Mouse (Mus musculus) lung, postnatal 36 days (tissue): Measurements from ENCODE around the gene Gcn1l1.
"Not testable (repeated sequence)": the region's sequence is repeated elsewhere in the genome, so short reads cannot be mapped to it uniquely, and the experiment has no call there.

Experiments
- DNase-seq: peaks from one replicate; pipeline ENCODE4 v3.0.0; 2022; ENCODE audit warnings: mixed read lengths

The Gcn1l1 gene

DNA sequence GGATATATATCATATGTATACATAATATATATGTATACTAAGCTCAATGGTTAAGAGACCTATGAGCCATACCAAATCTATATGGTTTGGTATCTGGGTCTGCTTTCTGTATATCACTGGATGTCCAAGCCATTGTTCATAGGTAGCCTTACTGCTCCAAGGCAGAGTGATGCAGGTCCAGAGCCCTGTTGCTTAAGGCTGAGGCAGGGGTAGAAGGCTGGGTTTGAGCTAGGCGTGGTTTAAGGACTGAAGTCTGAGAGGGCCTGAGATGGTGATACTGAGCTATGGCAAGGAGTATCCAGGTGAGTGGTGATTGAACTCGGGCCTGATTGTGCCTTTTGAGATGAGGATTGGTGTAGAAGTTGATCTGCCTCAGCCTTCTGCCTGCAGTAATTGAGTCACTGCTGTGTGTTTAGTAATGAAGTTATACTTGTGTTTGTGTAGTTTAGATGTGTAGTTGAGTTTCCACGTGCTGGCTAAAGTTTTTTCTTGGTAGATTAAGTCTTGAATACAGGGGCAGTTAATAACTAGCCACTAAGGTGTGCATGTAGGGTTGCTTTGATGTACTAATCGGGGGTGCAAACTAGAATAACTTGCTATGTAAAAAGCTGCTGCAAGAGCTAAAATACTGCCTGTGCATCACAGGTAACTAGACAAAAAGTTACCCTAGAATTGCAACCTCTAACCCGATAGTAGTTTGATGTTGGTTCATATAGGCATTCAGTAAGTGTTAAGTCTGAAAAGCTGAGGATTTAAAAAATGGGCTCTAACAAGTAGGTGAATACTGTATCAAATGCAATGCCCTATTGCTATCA, 1.1 kb upstream of the Gcn1l1 start:
- DNase-seq = no peak

DNA sequence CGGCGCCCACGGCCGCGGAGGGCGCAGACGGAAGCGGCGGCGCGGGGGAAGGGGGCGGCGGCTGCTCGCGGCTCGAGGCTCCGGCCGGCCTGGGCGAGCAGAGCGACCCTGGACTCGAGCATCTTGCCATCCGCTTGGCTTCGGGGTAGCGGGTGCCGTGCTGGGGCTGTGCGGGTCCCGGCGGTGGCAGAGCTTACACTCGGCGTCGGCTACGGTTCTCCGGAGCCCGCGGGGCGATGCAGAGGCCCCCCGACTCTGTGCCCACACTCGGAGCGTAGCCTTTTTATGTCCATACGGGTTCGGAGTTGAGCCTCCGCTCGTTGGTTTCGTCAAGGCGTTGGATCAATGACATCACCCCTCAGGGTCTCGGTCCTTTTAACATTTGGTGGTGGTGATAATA, 349 bp downstream of the Gcn1l1 start:
- no peak for DNase-seq

DNA sequence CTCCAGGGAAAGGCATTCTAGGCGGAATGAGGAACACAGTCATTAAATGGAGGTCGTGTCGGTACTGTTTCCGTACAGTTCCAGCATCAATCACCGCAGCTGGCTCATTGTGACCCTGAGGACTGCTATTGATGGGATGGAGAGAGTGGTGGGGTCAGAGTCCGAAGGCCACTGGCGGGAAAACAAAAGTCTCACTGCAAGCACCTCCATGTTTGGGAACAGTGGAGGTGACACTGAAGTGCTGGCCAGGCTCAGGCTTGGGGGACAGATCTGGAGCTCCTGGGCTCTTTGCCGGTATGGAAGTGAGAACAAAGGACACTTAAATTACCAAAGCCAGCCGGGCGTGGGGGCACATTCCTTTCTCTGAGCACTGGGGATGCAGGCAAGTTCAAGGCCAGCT, 3.6 kb downstream of the Gcn1l1 start:
- no peak for DNase-seq

DNA sequence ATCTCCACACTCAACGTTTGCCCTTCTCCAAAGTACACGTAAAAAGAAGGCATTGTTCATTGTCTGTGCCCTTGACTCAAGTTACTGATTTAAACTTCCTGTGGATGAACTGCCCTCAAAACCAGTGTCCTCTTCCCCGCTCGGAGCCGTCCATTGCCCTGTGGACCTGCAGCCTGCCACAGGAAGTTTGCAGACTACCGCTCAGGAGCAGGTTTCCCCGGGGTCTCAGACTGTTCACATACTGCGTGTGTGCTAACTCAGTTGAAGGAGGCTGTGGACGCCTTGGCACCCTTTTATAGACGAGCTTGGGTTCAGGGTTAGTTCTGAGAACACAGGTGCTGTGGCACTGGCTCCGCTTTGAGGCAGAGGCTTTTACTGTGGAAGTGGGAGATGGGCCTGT, 4.3 kb downstream of the Gcn1l1 start:
- no peak for DNase-seq

DNA sequence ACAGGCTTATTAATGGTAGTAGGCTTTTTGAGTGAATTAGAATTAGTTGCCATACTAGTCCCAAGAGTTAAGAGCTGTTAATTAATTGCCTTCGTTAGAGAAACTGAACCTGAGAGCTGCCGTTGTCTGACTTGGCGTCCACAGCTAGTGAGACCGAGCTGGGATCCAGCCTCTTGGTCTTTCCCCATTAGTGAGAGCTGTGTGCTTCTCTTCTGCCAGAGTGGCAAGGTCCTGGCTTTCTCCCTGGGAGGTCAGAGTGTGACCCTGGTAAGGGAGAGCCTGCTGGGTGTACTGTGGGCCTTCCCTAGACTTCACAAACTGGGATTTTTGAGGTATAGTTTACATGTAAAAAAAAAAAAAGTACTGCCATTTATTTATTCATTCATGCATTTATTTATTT, 4.7 kb downstream of the Gcn1l1 start:
- no peak for DNase-seq

DNA sequence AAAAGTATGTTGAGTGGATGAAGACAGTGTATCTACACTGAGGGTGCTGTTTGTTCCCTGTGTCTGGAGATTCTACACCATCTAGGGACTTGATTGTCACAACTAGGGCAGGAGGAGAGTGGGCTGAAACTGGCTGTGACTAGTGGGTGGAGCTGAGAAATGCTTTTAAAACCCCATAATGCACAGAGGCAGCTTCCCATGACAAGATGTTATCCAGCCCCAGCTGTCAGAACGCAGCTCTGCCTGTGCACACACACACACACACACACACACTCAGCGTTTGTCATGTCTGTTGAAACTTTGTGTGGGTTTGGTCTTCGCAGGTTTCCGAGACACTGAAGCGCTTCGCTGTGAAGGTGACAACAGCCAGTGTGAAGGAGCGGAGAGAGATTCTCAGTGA, 6.0 kb downstream of the Gcn1l1 start:
- DNase-seq = no peak

DNA sequence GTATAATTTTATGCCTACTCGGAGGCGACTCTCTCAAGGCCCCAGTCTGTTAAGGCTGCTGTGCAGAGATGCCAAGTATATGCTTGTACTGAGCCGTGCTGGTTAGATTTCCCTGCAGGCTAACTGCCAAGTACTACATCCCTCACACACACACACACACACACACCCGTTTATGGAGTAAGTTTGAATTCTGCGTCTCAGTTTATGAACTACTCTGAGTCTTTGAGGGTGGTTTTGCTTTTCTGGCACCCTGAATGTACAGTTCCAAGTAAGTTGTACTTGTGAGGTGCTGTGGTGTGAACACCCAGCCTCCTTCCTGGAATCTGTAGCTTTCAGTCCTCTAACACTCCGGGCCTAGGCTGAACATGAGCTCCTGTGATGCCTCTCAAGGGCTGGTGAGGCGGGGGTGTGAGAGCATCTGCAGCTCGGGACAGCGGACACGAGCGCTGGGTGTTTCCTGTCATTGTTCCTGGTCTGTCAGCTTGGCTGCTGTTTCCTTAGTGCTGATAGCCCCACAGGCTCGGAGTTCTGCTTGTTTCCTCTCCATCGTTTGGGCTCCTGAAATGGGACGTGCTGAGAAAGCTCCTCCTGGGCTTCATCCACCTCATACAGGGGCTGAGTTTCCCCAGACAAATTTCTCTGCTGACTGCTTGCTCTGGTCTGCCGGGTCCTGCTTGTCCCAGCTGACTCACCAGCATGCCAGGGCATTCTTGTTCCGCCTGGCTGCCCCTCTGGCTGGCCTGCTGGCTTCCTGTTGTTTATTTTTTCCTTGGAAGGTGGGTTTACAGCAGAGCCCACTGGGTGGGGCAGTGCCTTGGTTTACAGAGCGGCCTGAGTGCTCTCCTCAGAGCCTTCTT, 7.9 kb downstream of the Gcn1l1 start:
- DNase-seq = peak; percentile 84

DNA sequence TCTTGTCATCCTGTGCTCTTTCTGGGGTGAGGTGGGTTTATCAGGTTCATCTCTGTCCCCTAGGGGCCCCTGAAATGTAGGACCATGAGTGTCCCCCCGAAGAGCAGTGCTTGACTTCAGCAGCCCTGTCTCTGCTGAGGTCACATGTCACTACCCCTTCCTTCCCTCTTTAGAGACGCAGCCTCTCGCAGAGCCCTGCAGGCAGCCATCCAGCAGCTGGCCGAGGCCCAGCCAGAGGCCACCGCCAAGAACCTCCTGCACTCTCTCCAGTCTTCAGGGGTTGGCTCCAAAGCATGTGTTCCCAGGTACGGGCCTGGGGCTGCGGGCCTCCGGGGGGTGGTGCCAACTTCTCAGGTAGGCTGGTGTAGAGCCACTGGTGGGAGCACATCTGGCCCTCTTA, 9.9 kb downstream of the Gcn1l1 start:
- peak; percentile 26 for DNase-seq

DNA sequence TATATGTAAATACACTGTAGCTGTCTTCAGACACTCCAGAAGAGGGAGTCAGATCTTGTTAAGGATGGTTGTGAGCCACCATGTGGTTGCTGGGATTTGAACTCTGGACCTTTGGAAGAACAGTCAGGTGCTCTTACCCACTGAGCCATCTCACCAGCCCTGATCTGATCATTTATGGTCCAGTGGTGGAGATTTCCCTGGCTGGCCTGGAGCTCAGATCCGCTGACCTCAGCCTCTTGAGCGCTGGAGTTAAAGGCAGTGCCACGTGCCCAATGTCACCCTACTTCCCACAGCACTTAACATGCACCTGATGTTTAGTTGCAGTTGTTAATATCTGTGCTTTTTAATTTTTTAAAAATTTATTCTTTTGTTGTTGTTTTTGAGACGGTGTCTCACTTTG, 12.6 kb downstream of the Gcn1l1 start:
- not testable (repeated sequence) for DNase-seq

DNA sequence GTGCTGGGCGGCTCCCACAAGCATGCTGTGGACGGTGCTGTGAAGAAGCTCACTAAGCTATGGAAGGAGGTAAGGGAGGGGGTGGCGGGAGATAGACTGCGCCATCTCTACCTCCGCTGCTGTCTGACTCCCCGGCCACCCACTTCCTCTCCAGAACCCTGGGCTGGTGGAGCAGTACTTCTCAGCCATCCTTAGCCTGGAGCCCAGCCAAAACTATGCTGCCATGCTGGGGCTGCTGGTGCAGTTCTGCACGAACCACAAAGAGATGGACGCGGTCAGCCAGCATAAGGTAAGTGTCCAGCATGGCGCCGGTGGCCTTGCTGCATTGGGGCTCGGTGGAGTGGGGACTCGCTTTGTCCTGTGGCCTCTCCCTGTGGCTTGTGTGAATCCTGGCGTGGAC, 13.9 kb downstream of the Gcn1l1 start:
- no peak for DNase-seq

DNA sequence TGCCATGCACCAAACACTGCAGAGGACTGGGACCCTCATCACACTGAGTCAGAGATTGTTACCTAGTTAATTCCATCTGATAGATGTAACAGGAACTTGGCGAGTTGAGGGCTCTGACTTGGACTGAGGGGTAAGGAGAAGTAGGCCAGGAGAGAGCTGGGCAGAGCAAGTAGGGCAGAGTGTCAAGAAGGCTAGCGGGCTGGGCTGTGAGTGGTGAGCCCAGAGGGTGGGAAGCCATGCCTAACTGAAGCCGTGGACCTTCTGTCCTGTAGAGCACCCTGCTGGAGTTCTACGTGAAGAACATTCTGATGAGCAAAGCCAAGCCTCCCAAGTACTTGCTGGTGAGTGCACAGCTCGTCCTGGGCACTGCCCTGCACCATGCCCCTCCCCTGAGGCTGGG, 14.3 kb downstream of the Gcn1l1 start:
- DNase-seq = no peak

DNA sequence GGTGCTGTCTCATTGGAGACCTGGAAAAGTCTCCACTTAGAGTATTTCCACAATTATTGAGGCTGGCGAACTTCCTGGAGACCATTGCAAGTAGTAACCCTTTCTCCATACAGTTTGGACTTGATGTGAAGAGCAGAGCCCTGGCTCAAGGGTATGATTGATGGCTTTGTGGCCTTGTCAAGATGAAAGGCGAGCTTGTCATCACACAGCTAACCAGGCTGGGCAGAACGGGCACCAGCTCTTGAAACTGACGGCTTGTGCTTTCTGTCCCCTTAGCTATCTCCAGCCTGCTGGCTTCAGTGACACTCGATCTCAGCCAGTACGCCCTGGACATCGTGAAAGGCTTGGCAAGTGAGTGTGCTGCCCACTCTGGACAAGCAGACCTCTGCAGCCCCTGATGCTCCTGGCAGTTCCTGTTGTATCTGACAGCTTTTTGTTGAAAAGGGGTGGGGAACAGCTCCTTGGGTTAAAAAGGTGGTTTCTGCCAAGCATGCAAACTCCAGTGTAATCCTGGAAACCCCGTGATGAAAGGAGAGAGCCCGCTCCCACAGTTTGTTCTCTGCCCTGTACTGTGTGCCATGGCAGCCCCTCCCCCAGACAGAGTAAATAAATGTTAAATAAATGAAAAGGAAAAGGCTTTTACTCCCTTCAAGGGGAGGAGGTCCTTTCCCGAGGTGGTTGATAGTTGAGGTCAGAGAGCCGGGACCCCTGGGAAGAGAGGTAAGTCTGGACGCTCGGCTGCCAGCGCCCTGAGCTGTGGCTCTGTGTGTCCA, 15.4 kb downstream of the Gcn1l1 start:
- DNase-seq = no peak

DNA sequence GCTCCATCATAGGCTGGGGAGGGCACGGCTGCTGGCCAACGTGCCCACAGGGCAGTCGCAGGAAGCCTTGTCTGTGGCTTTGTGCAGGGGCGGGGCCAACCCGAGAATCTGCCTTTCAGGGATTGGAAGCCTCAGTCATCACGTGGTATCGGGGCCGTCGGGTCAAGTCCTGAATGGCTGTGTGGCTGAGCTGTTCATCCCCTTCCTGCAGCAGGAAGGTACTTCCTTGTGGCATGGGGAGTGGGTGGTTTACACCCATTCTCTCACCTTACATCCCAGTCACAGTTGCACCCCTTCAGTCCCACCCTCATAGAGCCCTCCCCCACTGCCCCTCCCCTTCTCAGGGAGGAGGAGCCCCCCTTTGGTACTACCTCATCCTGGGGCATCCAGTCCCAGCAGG, 16.6 kb downstream of the Gcn1l1 start:
- no peak for DNase-seq

DNA sequence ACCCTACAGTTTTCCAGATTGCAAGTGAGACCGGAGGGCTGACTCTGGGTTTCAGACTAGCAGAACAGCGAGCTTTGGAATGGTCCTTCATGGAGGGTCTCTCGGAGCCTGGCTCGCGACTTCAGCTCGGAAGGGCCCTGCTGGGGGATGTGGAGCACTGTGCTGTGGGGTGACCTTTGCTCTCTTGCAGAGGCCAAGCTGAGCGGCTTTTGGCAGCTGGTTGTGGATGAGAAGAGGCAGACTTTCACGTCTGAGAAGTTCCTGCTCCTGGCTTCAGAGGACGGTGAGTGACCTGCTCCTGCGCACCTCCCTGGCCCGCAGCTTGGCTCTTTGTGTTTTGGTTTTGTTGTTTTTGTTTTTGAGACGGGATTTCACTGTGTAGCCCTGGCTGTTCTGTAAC, 20.6 kb downstream of the Gcn1l1 start:
- DNase-seq = no peak

DNA sequence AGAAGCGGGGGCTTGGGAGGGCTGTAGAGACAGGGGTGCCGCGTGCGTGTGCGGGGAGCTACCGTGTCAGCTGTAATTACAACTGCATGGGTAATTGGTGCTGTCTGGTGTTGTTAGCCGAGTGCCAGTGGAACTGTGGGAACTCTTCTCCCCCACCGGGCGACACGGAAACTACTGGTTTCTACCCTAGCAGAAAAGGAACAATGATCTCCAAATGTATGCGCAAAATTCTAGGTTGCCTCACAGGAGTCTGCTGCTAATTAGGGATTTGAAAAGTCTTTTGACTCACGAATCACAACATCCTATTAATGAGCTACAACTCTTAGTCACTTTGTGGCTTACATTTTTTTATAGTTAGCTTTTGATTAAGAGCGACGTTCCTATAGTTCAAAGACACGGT, 21.1 kb downstream of the Gcn1l1 start:
- DNase-seq = no peak

DNA sequence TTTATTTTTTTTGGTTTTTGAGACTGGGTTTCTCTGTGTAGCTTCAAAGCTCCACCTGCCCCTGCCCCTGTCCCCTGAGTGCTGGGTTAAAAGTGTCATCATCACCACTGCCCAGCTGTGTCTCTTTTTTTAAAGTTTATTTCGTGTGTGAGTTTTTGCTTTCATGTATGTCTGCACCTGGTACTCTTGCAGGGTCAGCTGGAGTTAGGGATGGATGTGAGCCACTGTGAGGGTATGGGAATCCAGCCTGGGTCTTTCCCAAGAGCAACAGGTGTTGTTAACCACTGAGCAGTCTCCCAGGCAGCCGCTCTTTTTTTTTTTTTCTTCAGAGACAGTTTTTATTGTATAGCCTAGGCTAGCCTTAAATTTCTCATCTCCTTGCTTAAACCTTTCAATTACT, 21.7 kb downstream of the Gcn1l1 start:
- no peak for DNase-seq

DNA sequence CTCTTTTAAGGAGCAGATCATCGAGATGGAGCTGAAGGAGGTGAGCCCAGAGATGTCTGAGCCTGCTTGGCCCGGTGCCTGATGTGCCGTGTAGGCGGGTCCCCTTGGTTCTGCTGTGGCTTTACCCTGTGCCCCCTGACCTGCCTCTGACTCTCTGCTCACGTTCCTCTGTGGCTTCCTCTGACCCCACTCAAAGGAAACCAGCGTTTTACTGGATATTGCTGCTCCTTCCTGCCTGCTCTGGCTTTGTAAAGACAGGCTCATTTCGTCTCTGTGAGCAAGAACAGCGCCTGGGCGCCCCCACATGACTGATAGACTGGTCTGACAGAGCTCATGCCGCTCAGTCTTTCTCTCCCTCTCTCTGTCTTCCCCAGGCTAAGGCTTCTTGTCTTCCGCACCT, 26.0 kb downstream of the Gcn1l1 start:
- DNase-seq = no peak

DNA sequence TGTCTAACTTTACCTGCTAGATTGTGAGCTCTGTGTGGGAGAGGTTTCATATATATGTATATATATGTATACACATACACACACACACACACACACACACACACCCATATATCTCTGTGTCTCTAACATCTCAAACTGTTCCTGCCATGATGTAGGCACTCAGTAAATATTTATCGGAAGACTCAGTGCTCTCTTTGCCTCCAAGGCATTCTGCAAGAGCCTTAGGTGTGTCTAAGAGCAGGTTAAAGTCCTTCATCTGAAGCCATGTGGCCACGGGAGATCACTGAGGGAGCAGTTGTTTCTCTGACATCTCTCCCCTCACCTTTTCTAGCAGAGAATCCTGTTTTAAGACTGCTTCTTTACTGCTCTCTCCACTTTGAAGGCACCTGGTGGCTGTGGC, 26.5 kb downstream of the Gcn1l1 start:
- DNase-seq = no peak

DNA sequence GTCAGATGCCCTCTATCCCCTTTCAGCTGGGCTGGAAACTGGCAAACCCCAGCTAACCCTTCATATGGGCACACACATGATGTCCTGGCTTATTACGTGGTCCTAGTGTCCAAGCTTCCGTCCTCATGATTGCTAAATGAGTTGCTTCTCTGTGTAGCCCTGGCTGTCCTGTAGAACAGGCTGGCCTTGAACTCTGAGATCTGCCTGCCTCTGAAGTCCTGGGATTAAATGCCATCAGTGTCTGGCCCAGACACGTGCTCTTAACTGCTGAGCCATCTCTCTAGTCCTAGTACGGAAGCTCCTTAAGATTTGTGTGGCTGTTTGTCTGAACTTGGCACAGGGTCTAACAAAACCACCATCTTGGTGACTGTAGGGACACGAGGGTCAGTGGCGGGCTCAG, 38.5 kb downstream of the Gcn1l1 start:
- DNase-seq = no peak

DNA sequence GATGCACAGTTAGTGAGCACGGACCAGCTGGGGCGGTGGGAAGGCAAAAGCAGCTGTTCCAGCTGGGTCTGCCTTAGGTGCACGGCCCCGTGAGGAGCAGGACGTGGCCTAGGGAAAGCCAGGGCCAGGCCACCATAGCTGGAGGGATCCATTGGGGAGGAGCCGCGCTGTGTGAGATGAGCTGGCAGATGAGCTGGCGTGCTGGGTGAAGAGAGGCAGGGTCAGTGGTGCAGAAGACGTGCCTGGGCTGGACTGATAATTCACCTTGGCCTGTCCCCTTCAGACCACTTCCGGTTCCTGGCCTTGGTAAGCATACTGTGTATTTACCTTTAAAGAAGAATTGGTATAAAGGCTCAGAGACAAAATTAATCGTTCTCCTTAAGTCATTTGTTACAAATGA, 46.5 kb downstream of the Gcn1l1 start:
- no peak for DNase-seq

DNA sequence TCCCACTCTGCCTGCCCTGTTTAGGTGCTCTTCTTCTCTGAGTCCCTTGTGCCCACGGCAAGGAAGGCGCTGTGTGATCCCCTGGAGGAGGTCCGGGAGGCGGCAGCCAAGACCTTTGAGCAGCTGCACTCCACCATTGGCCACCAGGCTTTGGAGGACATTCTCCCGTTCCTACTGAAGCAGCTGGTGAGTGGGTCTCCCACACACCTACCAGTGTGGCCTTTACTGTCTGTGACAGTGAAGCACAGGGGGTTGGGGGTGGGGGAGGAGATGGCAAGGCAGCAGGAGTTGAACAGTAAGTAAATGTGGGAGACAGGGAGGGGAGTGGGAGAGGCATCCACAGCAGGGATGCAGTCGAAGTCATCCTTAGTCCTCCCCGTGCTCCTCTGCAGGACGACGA, 48.3 kb downstream of the Gcn1l1 start:
- no peak for DNase-seq

DNA sequence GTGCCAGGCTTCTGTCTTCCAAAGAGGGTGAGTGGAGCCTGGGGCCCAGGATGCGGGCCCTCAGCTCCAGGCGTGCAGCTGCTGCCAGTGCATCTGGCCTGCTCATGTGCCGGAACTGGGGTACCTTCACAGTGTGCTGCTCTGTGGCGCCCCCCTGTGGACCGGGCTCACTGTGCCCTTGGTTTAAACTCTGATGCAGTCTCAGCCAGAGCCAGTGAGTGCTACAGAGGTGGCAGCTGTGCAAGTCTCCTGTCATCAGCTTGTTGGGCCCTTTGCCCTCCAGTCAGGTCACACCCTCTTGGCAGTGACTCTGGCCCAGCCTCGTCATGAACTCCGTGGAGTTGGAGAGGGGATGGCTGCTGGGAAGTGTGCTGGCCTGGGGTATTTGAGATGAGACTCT, 49.9 kb downstream of the Gcn1l1 start:
- peak; percentile 61 for DNase-seq

DNA sequence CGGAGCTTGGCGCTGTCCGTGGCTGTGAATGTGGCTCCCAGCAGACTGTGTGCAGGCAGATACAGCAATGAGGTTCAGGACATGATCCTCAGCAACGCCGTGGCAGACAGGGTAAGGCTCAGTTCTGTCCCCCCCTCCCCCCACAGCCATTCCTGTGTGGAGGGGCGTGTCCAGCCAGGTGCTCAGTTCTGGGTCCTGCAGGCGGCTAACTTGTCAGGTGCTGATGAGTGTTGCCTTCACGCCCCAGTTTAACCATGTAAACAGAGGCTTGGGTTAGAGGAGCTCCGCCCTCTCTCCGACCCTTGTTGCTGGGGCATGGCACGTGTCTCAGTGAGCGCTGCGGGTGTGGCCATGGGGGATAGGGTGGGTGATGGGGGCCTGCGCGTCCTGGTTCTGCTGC, 54.6 kb downstream of the Gcn1l1 start:
- no peak for DNase-seq

DNA sequence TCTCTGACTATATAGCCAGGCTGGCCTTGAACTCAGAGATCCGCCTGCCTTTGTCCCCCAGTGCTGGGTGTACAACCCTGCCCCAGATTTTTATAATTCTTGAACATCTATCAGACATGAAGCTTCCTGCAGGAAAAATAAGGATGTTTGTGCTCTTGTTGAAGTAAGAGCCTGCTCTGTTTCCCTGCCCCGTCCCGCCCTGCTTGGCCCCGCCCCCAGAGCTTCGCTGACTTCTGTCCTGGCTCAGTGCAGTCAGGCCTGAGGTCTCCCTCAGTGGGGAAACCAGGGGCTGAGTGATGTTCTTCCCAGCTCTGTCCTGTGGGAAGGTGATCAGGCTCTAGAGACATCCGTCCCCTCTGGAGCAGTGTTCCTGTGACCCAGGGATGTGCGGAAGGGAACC, 57.6 kb downstream of the Gcn1l1 start:
- DNase-seq = no peak
